Mouse (Mus musculus) thymus, adult 2 months (tissue): ENCODE measurements around the gene Depdc5. TPM values are rescaled to one million over a fixed set of nuclear protein-coding genes. Genes with fewer than 3 reads are reported as not detected.

Experiments
- DNase-seq: peaks from one replicate; pipeline ENCODE4 v3.0.0; 2021
- H3K27ac ChIP-seq: fragments of 200-500 bp; 2 replicates; pipeline ENCODE4 v1.5.1; 2012; ENCODE audit warnings: low read length, control low read depth; ENCODE audit not compliant: control insufficient read depth, insufficient read depth
- H3K27me3 ChIP-seq: fragments of 200-500 bp; 2 replicates; pipeline ENCODE4 v1.6.1; 2012; ENCODE audit warnings: mild to moderate bottlenecking, low read length, moderate library complexity, mixed read lengths; ENCODE audit not compliant: control insufficient read depth, insufficient read depth
- H3K36me3 ChIP-seq: fragments of 200-500 bp; 2 replicates; pipeline ENCODE4 v1.6.1; 2012; ENCODE audit warnings: mild to moderate bottlenecking, low read length, moderate library complexity; ENCODE audit not compliant: control insufficient read depth, insufficient read depth
- H3K4me1 ChIP-seq: fragments of 200-500 bp; replicated peaks from 2 replicates; pipeline ENCODE4 v1.6.1; 2012; ENCODE audit warnings: low read length; ENCODE audit not compliant: control insufficient read depth, insufficient read depth
- H3K4me3 ChIP-seq: fragments of 200-500 bp; 2 replicates; pipeline ENCODE4 v1.5.1; 2012; ENCODE audit warnings: mild to moderate bottlenecking, low read length, control low read depth, moderate library complexity; ENCODE audit not compliant: control insufficient read depth, insufficient read depth
- CTCF ChIP-seq: fragments of 200-500 bp; IDR thresholded peaks from 2 replicates; pipeline ENCODE4 v1.5.1; 2012; ENCODE audit warnings: mild to moderate bottlenecking, control low read depth, low read length, moderate library complexity, borderline replicate concordance; ENCODE audit not compliant: control insufficient read depth, poor library complexity, insufficient read depth; ENCODE audit errors: extremely low read depth
- POLR2A ChIP-seq: fragments of 200-500 bp; IDR thresholded peaks from 2 replicates; pipeline ENCODE4 v1.6.1; 2012; ENCODE audit warnings: mild to moderate bottlenecking, low read length, control low read depth, moderate library complexity; ENCODE audit not compliant: control insufficient read depth, poor library complexity, insufficient read depth; ENCODE audit errors: extremely low read depth
- WGBS: fragments of 180-500 bp; shearing (Covaris S2); methylation state at CpG from one replicate; pipeline ENCODE4 v1.1.7; 2018; 5-methylcytosine and 5-hydroxymethylcytosine counted together
- polyA plus RNA-seq: library from polyadenylated mRNA; depleted of rRNA; stranded (reverse); fragments of >200 nt; gene quantifications from 2 replicates; pipeline ENCODE4 v1.2.3, GENCODE M21; 2012

The Depdc5 gene
- polyA plus RNA-seq, 1 experiment, result 25.1 TPM

DNA sequence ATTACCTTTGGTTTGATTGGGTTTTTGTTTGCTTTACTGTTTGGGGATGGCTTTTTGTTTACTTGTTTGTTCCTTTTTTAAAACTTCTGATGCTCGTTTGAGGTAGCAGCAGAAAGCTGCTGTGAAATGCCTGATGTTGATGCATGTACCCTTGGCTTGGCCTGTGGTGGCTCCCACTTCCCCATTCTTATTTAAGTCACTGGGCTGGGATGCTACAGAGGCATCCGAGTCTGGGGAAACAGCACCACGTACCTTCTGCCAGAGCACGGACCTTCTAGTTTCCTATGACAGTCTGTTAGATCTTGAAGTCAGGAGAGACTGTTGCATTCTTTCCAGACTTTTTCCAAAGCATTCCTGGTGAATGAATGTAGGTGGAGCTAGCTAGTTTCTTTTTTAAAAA lies 113.0 kb downstream of the Depdc5 start:
- WGBS, result 65% methylated on average over 4 of the region's 4 CpGs
- Histone ChIP-seq H3K27ac (no peak overlapping the region), H3K27me3 (no peaks in the 10 kb centered on the region), H3K4me1 (no peaks in the 10 kb centered on the region), H3K36me3 (peaks cover 17% of the 10 kb centered on the region), H3K4me3 (no peak overlapping the region)
- TF ChIP-seq CTCF (no peak), POLR2A (no peak)
- DNase-seq, result no peak

DNA sequence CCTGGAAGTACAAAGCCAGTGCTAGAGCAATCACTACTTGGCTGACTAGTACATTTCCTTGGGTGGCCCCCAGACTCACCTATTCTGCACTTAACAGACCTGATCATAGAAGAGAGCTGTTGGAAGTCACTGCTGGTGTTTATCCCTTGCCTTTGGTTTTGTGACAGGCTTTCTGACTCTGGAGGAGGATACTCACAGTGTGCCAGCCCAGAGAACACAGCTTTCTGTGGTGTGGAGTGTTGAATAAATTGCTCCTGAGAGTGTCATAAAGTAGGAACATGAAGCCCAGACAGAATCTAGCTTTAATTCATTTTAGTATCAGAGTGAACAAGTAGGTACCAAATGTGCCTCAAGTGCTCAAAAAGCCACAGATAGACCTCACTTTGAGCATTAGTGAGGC lies 113.7 kb downstream of the Depdc5 start:
- Histone ChIP-seq H3K36me3 (peaks cover 20% of the 10 kb centered on the region), H3K4me3 (no peak overlapping the region), H3K4me1 (no peaks in the 10 kb centered on the region), H3K27ac (no peak overlapping the region), H3K27me3 (no peaks in the 10 kb centered on the region)
- DNase-seq, result no peak
- TF ChIP-seq POLR2A (no peak), CTCF (no peak)

DNA sequence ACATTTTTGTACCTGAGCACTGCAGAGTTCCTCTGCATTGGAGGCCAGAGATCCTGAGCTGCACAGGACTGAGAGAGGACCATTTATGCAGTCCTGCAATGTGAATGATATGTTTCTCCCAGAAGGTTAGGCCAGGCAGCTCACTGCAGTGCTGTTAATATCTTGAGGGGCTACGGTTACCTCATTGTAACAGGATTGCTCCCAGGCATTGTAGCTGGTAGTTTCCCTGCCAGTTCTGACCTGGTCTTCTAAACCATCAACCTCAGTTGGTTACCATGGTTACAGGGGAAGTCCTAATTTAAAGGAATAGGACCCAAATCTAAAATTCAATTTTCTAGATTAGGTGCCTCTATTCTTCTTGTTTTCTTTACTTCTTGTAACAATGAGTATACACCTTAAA lies 121.9 kb downstream of the Depdc5 start:
- H3K4me1 ChIP-seq, result 0 out of 2 replicates have a peak, but pooled peaks cover 2% of the 10 kb centered on the region
- no peak overlapping the region for H3K27ac ChIP-seq
- no peaks in the 10 kb centered on the region for H3K27me3 ChIP-seq
- no peak for DNase-seq
- peaks cover 23% of the 10 kb centered on the region for H3K36me3 ChIP-seq
- H3K4me3 ChIP-seq, result no peak overlapping the region
- no peak for TF ChIP-seq POLR2A
- TF ChIP-seq CTCF, result no peak
- 94% methylated on average over 1 of the region's 1 CpGs for WGBS

DNA sequence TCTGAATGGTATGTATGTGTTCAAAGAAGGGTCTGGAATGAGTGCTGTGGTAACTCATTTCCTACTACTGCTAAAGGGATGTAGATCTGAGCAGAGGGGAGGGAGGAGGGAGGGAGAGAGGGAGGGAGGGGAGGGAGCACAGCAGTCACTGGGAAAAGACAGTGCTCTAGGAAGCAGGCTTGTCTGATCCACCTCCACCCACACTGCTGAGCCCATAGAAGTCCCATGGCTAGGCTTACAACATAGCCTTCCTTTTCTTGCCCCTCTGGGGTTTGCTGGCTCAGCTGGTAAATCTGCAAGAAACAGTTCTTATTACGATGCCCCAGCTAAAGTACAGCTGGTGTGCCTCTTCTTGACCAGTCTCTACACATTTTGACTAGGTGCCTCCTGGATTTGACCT lies 124.4 kb downstream of the Depdc5 start:
- TF ChIP-seq CTCF (no peak), POLR2A (no peak)
- Histone ChIP-seq H3K4me1 (0 out of 2 replicates have a peak, but pooled peaks cover 2% of the 10 kb centered on the region), H3K27me3 (no peaks in the 10 kb centered on the region), H3K27ac (no peak overlapping the region), H3K36me3 (peaks cover 12% of the 10 kb centered on the region; the same call in 1 of the 2 replicates), H3K4me3 (no peak overlapping the region)
- DNase-seq, result no peak
- WGBS, result 88% methylated on average over 1 of the region's 1 CpGs

DNA sequence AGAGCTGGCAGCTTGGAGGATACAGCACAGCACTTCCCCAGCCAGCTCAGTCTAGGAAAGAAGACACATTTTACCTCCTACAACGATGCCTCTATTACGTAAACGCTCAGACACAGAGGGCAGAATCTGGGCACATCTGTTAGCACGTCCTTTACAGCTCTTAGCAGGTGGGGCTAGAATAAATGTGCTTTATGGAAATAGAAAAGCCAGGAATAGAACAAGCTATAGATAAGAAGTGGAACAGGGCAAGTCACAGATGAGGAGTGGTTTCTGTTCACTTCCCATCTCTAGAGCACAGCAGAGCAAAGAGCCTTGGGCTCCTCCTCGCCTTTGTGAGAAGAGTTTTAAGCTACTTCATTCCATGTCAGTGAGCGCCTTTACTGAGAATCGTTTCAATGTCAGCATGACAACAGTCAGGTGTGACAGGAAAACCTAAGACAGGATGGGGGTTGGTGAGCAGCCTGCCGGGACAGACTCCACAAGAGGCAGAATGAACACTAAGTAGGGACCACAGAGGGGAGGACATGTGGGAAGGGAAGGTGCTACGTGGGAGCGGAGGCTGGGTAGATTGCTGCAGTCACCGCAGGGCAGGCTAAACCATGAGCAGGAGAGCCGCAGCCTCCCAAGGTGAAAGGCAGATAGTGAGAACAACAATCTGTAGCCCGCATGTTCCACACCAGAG lies 126.6 kb downstream of the Depdc5 start:
- Histone ChIP-seq H3K4me3 (no peak overlapping the region), H3K4me1 (no peaks in the 10 kb centered on the region)
- 86% methylated on average over 13 of the region's 13 CpGs for WGBS

DNA sequence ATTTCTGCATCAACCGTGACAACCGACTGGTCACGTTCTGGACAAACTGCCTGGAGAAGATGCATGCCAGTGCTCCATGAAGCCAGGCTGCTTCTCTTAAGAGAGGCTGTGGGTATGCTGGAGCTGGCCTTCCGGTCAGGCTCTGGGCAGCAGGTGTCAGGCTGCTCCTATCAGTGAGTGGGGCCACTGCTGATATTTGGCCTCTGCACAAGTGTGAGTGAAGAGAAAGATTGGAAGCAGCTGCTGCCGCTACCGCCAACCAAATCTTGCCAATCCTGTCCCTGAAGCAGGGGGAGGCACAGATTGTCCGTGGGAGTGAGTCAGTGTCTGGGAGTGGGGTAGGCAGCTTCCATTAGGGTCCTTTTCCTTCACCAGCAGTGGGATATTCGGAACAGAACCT lies 127.7 kb downstream of the Depdc5 start:
- 95% methylated on average over 8 of the region's 8 CpGs for WGBS
- H3K4me3 ChIP-seq, result no peak overlapping the region
- H3K36me3 ChIP-seq, result no peaks in the 10 kb centered on the region
- no peak for DNase-seq
- no peak for TF ChIP-seq CTCF
- no peak for TF ChIP-seq POLR2A
- no peaks in the 10 kb centered on the region for H3K4me1 ChIP-seq
- H3K27me3 ChIP-seq, result no peaks in the 10 kb centered on the region
- H3K27ac ChIP-seq, result no peak overlapping the region

More for the DNA sequence above, 126.6 kb downstream of the Depdc5 start:
- no peak for DNase-seq
- H3K36me3 ChIP-seq, result no peaks in the 10 kb centered on the region
- no peaks in the 10 kb centered on the region for H3K27me3 ChIP-seq
- no peak overlapping the region for H3K27ac ChIP-seq
- no peak for TF ChIP-seq CTCF
- TF ChIP-seq POLR2A, result no peak

DNA sequence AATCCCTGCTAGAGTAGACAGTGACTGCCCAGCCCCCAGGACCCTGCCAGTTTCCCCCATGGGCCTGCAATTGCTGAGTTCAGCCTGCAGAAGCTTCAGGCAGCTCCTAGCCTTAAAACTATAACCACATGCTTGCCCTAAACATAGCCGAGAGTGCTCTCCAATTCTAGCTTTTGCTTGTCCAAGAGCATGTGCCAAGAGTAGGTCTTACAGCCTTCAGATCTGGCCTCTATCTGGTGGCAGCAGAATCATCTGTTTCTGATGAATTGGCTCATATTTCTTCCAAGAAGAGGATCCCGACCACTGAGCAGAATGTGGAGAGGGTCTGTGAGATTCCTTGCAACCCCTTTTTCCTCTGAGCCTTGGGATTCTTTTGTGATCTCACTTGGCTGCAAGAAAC lies 131.0 kb downstream of the Depdc5 start:
- Histone ChIP-seq H3K4me3 (no peak overlapping the region), H3K27ac (no peak overlapping the region), H3K27me3 (no peaks in the 10 kb centered on the region), H3K36me3 (no peaks in the 10 kb centered on the region), H3K4me1 (no peaks in the 10 kb centered on the region)
- no peak for DNase-seq
- WGBS, result 71% methylated on average over 2 of the region's 2 CpGs
- TF ChIP-seq POLR2A (no peak), CTCF (no peak)
